Mouse (Mus musculus): ENCODE results near the gene Them5. TPM values are rescaled to one million over a fixed set of nuclear protein-coding genes. Genes with fewer than 3 reads are reported as not detected.

Gene Them5
- polyA plus RNA-seq (2014; fragmentation: Illumina TruSeq; extraction: RNeasy Lipid Tissue Mini Kit (QIAGEN cat#74804); ENCODE audit: low read depth, low replicate concordance) = not detected

GRCm38 (mm10) chr3:94341959-94342422 lies at the start of gene Them5:
Gene Them5, plus strand, starts transcription at chr3:94342099.

GRCm38 (mm10) chr3:94309633-94310363 lies 32.1 kb upstream of the Them5 start, which contains the start of gene Them4:
Gene Them4, plus strand, starts transcription at chr3:94310089.

GRCm38 (mm10) chr3:94362138-94362537 lies 20.2 kb downstream of the Them5 start, which contains the start of gene C2cd4d:
Gene C2cd4d, plus strand, starts transcription at chr3:94362438.

GRCm38 (mm10) chr3:94372641-94373040 lies 30.7 kb downstream of the Them5 start, which contains the start of gene Rorc:
Gene Rorc, plus strand, starts transcription at chr3:94372794.

Other genes starting within 250 kb of the Them5 start
- not detected for gene Gm10696, start 163.9 kb upstream of the Them5 start, polyA plus RNA-seq (2014; fragmentation: Illumina TruSeq; extraction: RNeasy Lipid Tissue Mini Kit (QIAGEN cat#74804); ENCODE audit: low read depth, low replicate concordance)
- not detected for gene Gm5286, start 145.4 kb upstream of the Them5 start, polyA plus RNA-seq (2014; fragmentation: Illumina TruSeq; extraction: RNeasy Lipid Tissue Mini Kit (QIAGEN cat#74804); ENCODE audit: low read depth, low replicate concordance)
- gene Gm4778, start 78.1 kb upstream of the Them5 start, polyA plus RNA-seq (2014; fragmentation: Illumina TruSeq; extraction: RNeasy Lipid Tissue Mini Kit (QIAGEN cat#74804); ENCODE audit: low read depth, low replicate concordance) = not detected
- 64.1 TPM for gene Them4, start 32.0 kb upstream of the Them5 start, polyA plus RNA-seq (2014; fragmentation: Illumina TruSeq; extraction: RNeasy Lipid Tissue Mini Kit (QIAGEN cat#74804); ENCODE audit: low read depth, low replicate concordance)
- not detected for gene C2cd4d, start 20.3 kb downstream of the Them5 start, polyA plus RNA-seq (2014; fragmentation: Illumina TruSeq; extraction: RNeasy Lipid Tissue Mini Kit (QIAGEN cat#74804); ENCODE audit: low read depth, low replicate concordance)
- 18.8 TPM for gene Rorc, start 30.7 kb downstream of the Them5 start, polyA plus RNA-seq (2014; fragmentation: Illumina TruSeq; extraction: RNeasy Lipid Tissue Mini Kit (QIAGEN cat#74804); ENCODE audit: low read depth, low replicate concordance)
- gene Lingo4, start 56.4 kb downstream of the Them5 start, polyA plus RNA-seq (2014; fragmentation: Illumina TruSeq; extraction: RNeasy Lipid Tissue Mini Kit (QIAGEN cat#74804); ENCODE audit: low read depth, low replicate concordance) = not detected
- 8.9 TPM for gene Tdrkh, start 71.2 kb downstream of the Them5 start, polyA plus RNA-seq (2014; fragmentation: Illumina TruSeq; extraction: RNeasy Lipid Tissue Mini Kit (QIAGEN cat#74804); ENCODE audit: low read depth, low replicate concordance)
- gene Mrpl9, start 101.2 kb downstream of the Them5 start, polyA plus RNA-seq (2014; fragmentation: Illumina TruSeq; extraction: RNeasy Lipid Tissue Mini Kit (QIAGEN cat#74804); ENCODE audit: low read depth, low replicate concordance) = 53.4 TPM
- gene Oaz3, start 101.8 kb downstream of the Them5 start, polyA plus RNA-seq (2014; fragmentation: Illumina TruSeq; extraction: RNeasy Lipid Tissue Mini Kit (QIAGEN cat#74804); ENCODE audit: low read depth, low replicate concordance) = not detected
- gene Celf3, start 136.2 kb downstream of the Them5 start, polyA plus RNA-seq (2014; fragmentation: Illumina TruSeq; extraction: RNeasy Lipid Tissue Mini Kit (QIAGEN cat#74804); ENCODE audit: low read depth, low replicate concordance) = not detected
- 1.8 TPM for gene Riiad1, start 138.2 kb downstream of the Them5 start, polyA plus RNA-seq (2014; fragmentation: Illumina TruSeq; extraction: RNeasy Lipid Tissue Mini Kit (QIAGEN cat#74804); ENCODE audit: low read depth, low replicate concordance)
- 74.6 TPM for gene Snx27, start 240.6 kb downstream of the Them5 start, polyA plus RNA-seq (2014; fragmentation: Illumina TruSeq; extraction: RNeasy Lipid Tissue Mini Kit (QIAGEN cat#74804); ENCODE audit: low read depth, low replicate concordance)

All from kidney, adult 10 weeks (tissue).